Mouse (Mus musculus): ENCODE measurements around the gene Eif5.
A peak's percentile ranks its signal among the peaks of the same experiment; 100 is the strongest.
"Not testable (repeated sequence)": the region's sequence is repeated elsewhere in the genome, so short reads cannot be mapped to it uniquely, and the experiment has no call there.

The Eif5 gene

DNA sequence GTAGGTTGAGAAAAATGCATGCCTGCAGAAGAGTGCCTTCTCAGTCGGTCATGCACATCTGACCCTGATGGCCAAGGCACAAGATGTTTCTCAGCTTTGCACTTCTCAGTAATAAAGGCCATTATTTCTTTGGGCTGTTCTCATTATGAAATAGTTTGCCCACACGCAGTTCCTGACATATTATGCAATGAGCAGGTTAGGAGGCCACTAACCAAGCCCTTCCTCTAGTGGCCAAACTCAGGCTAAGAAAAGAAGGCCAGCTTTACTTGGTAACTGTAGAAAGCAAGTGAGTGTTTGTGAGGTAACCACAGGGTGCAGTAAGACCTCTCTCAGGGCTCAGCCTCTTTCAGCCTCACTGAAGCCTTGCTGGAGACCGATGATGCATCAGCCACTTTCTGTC is 12.9 kb upstream of the Eif5 start:
- no peak for DNase-seq (ENCODE audit: low spot score)

DNA sequence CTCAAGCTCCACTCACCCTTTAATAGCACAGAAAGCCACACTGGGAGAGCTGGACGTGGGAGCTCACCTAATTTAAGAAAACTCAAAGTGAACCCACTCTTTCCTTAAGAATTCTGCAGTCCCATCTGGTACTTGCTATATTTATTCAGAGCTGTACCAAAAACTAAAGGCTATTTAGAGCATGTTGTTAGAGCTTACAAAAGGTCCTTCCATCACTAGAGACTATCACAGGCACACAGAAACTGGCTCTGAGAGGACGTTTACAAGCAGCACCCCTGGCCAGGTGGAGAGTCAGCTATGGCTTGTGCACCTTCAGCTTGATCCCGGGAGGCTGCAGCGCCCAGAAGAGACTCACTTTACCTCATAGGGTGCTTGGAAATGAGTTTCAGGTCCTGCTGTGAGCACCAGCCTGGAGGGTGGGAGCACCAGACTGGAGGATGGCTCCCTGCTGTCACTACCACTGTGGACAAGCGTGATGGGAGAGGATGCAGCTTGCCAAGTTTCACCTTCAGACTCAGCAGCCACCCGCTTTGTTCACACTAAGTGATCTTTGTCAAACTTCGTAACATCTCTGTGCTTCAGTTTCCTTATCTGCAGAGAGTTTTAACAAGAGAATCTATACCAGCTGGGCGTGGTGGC is 10.1 kb upstream of the Eif5 start:
- DNase-seq (ENCODE audit: low spot score), result no peak

DNA sequence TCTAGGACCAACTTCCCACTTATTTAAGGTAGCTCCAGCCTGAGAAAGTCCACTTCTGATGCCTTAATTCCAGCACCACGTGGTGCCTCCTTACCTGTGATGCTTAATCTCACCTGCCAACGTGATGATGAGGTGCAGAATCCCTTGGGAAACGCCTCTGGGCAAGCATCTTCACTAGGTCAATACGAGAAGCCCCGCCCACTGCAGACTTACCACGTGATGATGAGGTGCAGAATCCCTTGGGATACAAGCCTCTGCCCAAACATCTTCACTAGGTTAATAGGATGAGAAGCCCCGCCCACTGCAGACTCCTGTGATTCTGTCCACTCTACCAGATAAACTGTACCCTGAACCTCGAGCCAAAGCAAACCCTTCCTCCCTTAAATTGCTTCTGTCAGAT is 8.6 kb upstream of the Eif5 start:
- DNase-seq (ENCODE audit: low spot score), result peak; percentile 21

DNA sequence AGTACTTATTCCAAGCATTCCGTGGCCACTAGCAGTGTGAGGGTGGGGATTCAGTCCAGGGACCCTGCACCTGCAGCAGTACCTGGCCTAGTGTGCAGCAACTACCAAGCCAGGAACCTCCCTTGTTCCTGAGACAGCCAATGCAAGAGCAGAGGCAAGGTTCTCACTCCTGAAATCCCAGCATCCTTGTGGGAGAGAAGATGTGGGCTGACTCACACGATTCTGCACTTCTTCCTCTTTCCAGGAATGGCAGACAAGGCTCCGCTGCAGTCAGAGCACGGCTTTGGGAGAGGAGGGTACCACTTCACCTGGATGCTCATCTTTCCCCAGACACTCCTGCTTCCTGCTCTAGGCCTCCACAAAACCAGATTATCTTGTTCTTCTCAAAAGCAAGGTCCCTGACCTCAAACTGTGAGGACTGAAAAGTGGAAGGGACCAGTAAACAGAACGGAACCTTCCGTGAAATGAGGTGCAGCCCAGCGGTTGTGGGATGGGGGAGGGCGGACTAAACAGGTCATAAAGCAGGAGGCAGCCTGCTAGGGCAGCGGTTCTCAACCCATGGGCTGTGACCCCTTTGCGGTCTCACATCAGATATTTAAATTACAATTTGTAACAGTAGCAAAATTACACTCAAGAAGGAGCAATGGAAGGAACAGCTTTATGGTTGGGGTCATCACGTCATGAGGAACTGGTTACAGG is 4.6 kb upstream of the Eif5 start:
- DNase-seq (ENCODE audit: low spot score), result no peak

DNA sequence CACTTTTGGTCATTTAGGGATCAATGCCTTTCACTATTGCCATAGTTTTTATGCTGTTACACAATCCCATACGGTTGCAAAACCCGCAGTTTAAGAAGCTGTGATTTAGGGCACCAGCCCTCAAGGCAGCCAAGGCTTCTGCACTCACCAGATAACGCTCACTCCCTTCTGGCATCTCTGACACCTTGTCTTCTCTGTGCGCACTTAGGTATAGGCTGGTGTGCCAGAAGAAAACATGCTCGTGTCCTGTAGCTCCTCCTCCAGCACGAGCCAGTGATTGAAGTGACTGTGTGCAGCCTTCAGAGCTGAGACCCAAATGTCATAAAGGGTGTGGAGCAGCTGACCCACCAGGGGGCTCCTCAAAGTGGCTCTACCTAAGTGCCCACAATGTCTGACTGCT is 2.5 kb upstream of the Eif5 start:
- no peak for DNase-seq (ENCODE audit: low spot score)

DNA sequence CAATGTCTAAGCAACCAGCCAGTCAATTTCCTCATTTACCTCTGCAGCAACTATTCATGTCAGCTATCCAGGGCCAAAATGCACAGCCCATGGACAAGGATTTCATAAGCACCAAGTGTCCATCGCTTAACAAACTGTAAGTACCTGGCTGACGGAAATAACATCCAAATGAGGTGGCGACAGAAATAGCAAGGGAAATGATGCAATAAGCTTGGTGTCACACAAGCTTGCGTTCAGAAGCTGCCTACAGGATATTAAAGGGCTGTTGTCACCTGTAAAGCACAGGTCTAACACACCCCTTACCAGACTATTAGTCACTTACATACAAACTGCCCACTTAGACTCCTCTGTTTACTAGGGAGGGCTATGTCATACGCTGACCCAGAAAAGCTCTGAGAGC is 2.1 kb upstream of the Eif5 start:
- DNase-seq (ENCODE audit: low spot score), result no peak

DNA sequence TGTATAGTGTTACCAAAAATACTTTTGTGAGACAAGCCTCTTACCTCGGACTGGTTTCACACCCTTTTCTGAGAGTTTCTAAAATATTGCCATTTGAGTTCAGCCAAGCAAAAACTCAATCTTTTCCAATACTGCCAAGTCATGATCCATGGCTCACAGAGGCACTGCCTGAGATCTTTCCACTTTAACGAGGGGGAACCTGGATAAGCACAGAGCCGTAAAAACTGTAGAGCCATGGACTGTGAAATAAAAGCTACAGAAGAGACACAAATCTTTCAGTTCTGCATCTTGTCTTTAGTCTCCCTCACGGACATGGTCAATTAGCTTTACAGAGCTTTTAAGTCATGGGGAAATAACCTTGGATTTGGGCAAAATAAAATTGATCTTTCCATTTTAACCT is 1.1 kb upstream of the Eif5 start:
- no peak for DNase-seq (ENCODE audit: low spot score)

DNA sequence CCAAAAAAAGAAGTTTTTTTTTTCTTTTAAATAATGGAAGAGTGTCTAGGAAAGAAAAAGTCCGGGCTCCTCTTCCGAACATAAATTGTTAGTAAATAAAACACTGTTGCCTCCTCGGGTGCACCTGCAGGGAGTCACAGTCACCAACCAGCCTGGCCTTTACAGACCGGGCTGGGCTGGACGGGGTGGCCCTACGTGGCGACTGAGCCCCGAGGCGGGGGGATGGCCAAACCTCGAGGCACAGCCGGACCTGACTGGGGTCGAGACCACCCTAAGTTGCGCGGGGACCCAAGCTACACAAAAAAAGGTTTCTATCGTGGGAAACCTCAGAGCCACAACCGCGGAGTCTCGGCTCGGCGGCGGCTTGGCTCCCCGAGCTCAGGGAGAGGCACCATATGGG is 475 bp upstream of the Eif5 start:
- DNase-seq (ENCODE audit: low spot score), result peak; percentile 22

DNA sequence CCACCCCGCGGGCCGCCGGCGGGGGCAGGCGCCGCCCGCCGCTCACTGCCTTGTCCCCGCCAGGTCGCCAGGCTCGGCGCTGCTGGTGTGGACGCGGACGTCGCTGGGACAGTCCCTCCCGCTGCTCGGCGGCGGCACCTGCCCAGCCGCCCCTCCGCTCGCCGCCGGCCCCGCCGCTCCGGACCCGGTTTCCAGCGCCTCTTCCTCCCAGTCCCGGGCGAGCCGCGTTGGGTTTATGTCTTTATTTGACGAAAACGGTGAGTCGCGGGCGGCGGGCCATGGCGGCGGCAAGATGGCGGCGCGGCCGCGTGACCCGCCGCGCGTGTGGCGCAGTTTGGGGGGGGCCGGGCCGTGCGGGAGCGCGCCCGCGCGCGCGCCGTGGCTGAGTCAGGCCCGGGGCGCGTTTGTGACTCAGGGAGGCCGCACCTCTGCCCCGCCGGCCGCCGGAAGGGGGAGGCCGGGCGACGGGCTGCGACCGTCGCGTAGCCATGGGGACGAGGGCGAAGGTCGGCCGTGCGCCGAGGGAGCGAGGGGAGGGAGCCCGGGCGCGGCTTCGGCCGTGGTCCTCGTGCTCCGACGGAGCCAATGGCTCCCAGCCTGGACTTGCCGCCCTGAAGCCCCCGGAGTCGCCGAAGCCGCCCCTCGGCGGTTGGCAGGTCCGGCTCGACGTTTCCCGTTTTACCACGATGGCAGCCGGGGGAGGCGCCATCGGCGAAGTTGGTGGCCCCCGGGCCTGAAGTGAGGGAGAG is 650 bp downstream of the Eif5 start:
- peak; percentile 76 for DNase-seq (ENCODE audit: low spot score)

DNA sequence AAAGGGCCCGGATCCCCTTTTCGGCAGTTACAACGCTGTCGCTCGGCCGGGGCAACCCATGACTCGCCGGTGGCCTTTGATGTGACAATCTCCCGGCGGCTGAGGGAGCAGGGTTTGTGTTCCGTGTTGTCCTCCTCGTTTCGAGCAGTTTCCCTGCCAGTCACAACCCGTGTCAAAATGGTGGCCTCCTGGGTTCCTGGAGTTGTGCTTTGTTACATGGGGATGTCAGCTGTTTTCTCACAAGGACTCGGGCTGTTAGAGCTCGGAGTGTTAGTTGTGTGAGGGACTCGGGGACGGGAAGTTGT is 1.2 kb downstream of the Eif5 start:
- DNase-seq (ENCODE audit: low spot score), result no peak

DNA sequence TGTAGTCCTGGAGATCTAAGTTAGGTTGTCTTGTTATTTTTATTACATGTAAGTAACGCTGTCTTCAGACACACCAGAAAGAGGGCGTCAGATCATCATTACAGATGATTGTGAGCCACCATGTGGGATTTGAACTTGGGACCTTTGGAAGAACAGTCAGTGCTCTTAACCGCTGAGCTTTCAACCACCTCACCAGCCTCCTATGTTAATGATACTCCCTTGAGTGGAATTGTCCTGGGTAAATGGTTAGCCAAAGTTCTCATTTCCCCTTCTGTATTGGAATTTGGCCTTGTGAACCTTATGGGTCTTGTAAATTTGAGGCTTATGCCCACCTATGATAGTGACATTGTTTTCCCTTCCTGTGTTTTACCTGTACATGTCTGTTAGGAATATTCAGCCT is 9.3 kb downstream of the Eif5 start:
- DNase-seq (ENCODE audit: low spot score), result no peak

DNA sequence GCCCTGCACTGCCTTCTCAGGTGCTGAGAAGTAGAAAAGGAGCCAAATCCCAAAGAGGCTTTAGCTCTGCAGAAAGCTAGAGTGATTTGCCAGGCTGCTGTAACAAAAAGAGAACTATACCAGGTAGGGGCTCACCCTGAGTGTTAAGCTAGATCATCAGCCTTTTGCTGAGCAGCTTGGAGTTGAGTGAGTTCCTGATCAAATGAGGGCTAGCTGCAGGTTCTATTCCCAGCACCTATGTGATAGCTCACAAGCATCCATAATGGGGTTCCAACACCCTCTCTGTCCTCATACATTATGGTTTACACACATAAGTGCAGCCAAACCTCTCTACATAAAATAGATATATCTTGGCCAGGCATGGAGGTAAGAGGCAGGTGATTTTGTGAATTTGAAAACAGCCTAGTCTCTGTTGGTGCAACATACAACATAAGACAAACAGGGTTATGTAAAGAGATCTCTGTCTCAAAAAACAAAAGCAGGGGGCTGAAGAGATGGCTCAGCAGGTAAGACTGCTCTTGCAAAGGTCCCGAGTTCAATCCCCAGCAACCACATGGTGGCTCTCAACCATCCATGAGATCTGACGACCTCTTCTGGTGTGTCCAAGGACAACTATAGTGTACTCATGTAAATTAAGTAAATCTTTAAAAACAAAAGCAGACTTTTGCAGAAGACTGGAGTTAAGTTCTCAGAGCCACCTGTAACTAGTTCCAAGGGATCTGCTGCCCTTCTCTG is 10.9 kb downstream of the Eif5 start:
- DNase-seq (ENCODE audit: low spot score), result no peak

DNA sequence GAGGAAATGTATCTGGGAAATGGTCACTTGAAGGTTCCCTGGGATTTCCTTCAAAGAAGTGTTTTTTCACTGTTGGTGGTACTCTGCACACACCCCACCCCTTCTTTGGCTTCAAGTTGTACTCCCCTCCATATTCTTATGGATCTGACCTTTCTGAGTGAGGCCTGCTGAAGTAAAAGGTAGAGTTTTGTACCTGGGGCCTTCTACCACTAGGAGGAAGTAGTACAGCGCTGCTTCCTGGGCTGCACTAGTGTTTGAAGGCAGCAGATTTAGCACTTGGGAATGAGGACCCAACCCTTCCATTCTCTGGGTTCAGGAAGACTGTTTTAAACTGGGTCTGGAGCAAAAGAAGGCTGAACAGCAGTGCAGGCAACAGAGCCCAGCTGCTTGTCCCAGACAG is 12.9 kb downstream of the Eif5 start:
- no peak for DNase-seq (ENCODE audit: low spot score)

DNA sequence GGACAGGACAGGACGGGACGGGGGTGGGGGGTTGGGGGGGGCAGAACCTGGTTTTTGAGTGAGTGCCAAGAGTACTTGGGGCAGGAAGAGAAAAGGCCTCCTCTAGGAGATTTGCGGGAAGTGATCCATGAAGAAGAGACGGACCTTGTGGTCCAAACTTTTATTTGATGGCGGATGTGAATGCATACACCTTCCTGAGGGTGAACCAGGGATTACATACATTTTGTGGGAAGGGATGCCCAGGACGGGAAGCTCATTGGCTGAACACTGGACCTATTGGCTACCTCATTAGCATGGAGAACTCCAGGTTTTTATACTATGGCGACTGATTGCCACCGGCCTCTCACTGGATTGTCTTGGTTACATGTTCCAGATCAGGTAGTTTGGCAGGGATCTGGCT is 14.5 kb downstream of the Eif5 start:
- no peak for DNase-seq (ENCODE audit: low spot score)

DNA sequence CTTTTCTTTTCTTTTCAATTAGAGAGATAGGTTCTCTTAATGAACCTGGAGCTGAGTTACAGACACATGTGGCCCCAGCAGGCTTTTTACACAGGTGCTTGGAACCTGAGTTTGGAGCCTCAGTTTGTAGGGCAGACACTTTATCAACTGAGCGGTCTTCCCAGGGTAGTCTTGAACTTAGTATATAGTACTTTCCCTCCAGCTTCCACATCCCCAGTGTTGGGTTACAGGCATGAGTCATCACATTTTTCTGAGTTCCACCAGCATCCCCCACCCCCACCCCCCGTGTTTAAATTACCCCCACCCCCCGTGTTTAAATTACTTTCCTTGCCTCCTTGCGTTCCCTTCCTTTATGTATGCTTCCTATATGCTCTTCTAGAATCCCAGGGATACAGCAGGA is 17.5 kb downstream of the Eif5 start:
- DNase-seq (ENCODE audit: low spot score), result no peak

DNA sequence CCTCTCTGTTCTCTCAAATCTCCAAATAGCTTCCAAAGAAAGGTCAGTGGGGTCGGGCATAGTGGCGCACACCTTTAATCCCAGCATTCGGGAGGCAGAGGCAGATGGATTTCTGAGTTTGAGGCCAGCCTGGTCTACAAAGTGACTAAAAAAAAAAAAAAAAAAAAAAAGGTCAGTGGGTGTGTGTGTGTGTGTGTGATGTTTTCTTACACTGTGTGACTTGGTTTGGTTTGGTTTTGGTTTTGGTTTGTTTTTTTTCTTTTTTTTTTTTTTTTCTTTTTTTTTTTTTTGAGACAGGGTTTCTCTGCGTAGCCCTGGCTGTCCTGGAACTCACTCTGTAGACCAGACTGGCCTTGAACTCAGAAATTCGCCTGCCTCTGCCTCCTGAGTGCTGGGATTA is 18.1 kb downstream of the Eif5 start:
- not testable (repeated sequence) for DNase-seq (ENCODE audit: low spot score)

DNA sequence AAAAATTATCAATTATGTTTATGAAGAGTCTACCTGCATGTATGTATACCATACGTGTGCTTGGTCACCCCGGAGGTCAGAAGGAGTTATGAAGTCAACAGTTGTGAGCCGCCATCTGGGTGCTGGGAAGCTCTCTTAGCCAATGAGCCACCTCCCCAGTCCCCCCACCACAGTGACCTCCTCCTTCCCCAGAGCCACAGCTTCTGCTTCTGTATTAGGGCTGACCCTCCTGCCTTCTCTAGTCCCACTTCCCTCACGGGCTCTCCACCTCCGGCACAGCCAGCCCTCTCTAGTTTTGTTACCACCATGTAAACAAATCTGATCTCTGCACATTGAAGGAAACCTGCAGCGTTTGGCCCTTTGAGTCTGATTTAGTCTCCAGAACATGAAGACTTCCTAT is 19.7 kb downstream of the Eif5 start:
- no peak for DNase-seq (ENCODE audit: low spot score)

DNA sequence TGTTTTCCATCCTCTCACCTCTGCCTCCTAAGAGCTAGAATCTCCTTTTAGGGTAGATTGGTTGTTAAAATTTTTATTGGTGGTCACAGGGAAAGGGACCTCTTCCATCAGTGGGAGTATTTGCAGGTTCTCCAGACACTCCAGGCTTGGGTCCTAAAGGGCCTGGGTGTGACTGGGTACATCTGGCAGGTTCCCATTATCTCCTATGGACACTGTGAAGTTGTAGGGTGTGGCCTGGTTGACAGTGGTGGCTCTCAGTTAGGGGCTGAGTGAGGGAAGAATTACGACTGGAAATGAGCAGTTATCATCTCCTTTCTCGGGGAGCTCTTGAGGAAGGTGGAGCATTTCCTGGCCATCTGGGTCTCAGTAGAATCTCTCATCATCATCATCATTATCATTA is 20.8 kb downstream of the Eif5 start:
- no peak for DNase-seq (ENCODE audit: low spot score)

DNA sequence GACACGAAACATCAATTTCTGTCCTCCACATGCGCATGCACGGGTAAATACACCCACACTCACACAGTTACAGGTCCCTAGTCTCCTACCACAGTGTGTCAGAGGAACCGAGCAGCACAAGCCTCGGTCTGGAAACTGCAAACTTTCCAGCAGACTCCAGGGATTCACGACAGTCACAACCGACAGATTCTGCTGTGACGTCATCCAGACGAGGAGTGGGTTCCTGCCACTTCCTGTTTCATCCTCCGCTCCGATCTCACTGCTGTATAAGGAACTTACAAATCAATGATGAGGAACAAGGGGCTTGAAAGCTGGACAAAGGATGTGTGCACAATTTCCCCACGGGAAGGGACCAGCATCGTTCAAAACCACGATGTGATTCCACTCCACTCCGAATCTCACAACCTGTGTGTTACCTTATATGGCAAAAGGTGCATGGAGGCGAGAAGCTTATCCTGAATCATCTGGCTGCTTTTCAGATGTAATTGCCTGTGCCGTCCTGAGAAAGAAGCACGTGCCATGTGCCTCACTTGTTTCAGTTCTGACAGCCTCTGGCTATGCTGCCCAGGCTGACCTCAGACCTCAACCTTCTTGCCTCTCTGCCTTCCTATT is 21.9 kb downstream of the Eif5 start:
- peak; percentile 61 for DNase-seq (ENCODE audit: low spot score)

DNA sequence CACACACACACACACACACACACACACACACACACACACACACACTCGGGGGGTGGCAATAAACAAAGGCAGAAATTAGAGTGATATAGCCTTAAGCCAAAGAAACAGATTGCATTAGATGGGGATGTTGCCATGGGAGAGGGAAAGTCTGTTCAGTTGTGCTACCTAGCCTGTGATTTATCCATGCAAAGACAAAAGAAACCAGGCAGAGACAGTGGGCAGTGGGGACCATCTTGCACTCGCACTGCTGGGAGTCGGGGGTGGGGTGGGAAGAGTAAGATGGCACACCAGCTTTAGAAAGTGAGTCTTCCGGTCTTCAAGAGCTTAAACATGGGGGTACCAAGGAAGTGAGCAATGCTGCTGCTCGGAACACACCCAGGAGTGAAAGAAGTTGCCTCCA is 22.5 kb downstream of the Eif5 start:
- DNase-seq (ENCODE audit: low spot score), result no peak

DNA sequence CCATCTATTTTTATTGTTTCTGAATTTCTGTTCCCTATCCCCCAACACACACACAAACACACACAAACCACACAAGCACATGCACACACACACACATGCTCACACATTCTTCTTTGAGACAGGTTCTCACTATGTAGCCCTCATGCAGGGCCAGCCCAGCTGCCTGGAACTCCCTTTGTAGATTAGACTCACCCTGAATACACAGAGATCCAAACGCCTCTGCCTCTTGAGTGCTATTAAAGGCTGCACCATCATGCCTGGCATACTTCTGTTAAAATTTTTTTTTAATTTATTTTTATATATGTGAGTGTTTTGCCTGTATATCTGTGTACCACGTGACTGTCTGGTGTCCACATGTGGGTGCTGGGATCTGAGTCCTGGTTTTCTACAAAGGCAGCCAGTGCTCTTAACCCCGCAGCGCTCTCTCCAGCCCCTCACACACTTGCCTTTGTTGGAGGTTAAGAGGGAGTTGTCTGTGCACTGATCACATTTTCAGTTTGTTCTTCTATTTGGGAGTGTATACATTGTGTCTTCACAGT is 24.5 kb downstream of the Eif5 start:
- no peak for DNase-seq (ENCODE audit: low spot score)

DNA sequence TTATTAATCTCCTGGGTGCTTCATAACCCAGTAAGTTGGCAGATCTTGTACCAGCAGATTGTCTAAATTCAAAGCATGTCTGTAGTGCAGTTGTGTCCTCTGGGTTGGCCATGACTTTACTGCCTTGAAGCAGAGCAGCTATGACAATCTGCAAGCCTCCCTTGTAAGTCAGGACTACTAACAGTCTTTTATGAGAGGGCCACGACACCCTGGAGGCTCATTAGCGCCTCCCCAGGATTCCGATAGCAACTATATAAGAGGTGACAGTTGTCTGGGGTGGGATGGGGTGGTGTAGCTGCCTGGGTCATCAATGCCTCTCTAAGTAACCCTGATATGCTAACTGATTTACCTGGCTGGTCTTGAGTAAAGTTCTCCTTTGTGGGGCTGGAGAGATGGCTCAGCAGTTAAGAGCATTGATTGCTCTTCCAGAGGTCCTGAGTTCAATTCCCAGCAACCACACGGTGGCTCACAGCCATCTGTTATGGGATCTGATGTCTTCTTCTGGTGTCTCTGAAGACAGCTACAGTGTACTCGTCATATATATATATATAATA is 25.3 kb downstream of the Eif5 start:
- no peak for DNase-seq (ENCODE audit: low spot score)
